Mouse (Mus musculus) liver, postnatal 0 days (tissue): ENCODE measurements at regions not wholly inside any gene's neighbourhood (a gene's known extent, or its start where the extent isn't known, plus 50 kb on each side); places are given as distances from the start of the nearest gene placed in this dataset.

ENCODE experiments used
- CTCF ChIP-seq: sonication (generic); IDR thresholded peaks from 2 replicates; pipeline ENCODE4 v1.5.1; 2016; ENCODE audit warnings: antibody characterized with exemption, low read depth
- EP300 ChIP-seq: IDR thresholded peaks from 2 replicates; pipeline ENCODE4 v1.6.1; 2016; ENCODE audit warnings: antibody characterized with exemption, low read depth, mild to moderate bottlenecking

- no peak for TF ChIP-seq EP300
- TF ChIP-seq CTCF: no peak
Measured at GRCm38 (mm10) chr3:34377913-34378312, 272.3 kb upstream of the Sox2 start.
